Mouse (Mus musculus): ENCODE measurements around the gene Olfr1015.

Gene Olfr1015

GRCm38 (mm10) chr2:85781717-85782116, at the start of gene Olfr1015:
TSS of gene Olfr1015 (plus strand) at chr2:85782017.
- no peak for DNase-seq (ENCODE audit: low spot score in 2 of 2)

- no peak for DNase-seq (ENCODE audit: low spot score in 2 of 2)
These were observed 28.0 kb upstream of the Olfr1015 start for GRCm38 (mm10) chr2:85753822-85754221.

- DNase-seq (ENCODE audit: low spot score in 2 of 2), result no peak
These were observed 19.2 kb upstream of the Olfr1015 start, which contains the start of gene Olfr1012 for GRCm38 (mm10) chr2:85762666-85763065. TSS of gene Olfr1012 (minus strand) at chr2:85762766.

- no peak for DNase-seq (ENCODE audit: low spot score in 2 of 2)
These were observed 15.0 kb upstream of the Olfr1015 start, which contains the start of gene Olfr1013 for GRCm38 (mm10) chr2:85766798-85767197. TSS of gene Olfr1013 (plus strand) at chr2:85767098.

- DNase-seq (ENCODE audit: low spot score in 2 of 2), result no peak
These were observed 9.4 kb upstream of the Olfr1015 start, which contains the start of gene Olfr1014 for GRCm38 (mm10) chr2:85772413-85772812. TSS of gene Olfr1014 (plus strand) at chr2:85772713.

- no peak for DNase-seq (ENCODE audit: low spot score in 2 of 2)
These were observed 10.5 kb downstream of the Olfr1015 start for GRCm38 (mm10) chr2:85792331-85792730.

- DNase-seq (ENCODE audit: low spot score in 2 of 2), result no peak
These were observed 20.6 kb downstream of the Olfr1015 start, which contains the start of gene Olfr1016 for GRCm38 (mm10) chr2:85802444-85802843. TSS of gene Olfr1016 (minus strand) at chr2:85802544.

GRCm38 (mm10) chr2:85804501-85804900, 22.7 kb downstream of the Olfr1015 start:
- DNase-seq (ENCODE audit: low spot score in 2 of 2), result no peak

GRCm38 (mm10) chr2:85818179-85818578, 36.4 kb downstream of the Olfr1015 start, which contains the start of gene Olfr1018:
TSS of gene Olfr1018 (plus strand) at chr2:85818479.
- DNase-seq (ENCODE audit: low spot score in 2 of 2), result no peak

Measured in right cerebral cortex, adult 2 months (tissue).